Mouse (Mus musculus) cerebellum, postnatal 4 days (tissue): ENCODE results near the gene Adra2c.
A peak's percentile ranks its signal among the peaks of the same experiment; 100 is the strongest.

Experiments used
- DNase-seq, 2 experiments: peaks; one replicate each; pipeline ENCODE4 v3.0.0; 2022; ENCODE audit warnings: low spot score in 2 of 2, mixed read lengths in 1 of 2

Adra2c gene

DNA sequence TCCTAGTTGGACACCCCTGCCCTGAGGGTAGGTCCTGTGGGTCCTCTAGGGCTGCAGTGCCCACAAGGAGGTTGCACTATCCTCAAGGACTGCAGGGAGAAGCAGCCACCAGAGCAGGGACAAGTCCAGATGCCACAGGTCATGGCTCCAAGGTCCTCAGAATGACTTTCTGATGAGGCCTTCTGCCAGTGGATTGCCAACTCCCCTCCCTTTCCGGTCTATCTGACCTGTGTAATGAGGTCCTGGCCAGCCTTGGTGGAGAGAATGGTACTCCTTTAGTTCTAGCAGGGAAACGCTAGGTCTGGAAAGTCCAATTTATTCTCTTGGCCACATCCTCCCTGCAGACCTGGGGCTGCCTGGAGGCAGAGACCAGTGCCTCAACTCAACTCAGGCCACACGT is at the start of gene Adra2c:
TSS of gene Adra2c (plus strand) at position 301 of the 400 bp plus-strand sequence.
- DNase-seq, result no peak

DNA sequence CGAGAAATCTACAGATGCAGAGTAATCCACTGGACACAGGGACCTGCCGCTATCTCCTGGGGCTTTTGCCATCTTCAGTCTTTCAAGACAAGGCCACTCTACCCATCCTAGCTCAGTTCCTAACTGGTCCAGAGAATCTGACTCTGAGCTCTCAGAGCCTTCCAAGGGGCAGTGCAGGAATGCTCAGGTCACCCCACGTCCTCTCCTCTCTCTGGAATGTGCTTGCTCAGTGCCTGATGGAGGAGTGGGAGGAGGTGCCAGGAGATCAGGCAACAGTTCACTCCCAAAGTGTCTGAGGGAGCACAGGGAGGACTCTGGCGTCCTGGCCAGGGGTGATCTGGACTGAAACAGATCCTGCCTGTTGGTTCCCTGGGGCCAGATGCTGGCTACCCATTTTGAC is 45.0 kb upstream of the Adra2c start:
- no peak for DNase-seq

DNA sequence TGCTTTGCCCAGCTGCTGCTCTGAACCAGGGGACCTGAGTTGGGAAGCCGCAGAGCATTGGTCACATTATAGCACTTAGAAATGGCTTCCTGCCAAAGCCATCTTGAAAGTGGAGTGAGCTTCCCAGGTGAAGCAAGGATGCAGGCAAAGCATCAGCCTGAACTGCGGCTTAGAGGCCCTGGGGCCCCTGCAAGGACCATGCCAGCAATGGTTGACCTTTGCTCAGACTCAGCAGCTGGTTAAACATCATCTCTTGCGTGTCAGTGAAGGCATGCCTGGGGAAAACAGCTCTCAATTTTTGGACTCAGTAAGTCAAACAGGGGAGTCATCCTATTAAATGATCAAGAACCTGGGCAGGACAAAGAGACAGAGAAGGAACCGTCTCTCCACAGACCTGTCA is 40.4 kb upstream of the Adra2c start:
- DNase-seq, result no peak

DNA sequence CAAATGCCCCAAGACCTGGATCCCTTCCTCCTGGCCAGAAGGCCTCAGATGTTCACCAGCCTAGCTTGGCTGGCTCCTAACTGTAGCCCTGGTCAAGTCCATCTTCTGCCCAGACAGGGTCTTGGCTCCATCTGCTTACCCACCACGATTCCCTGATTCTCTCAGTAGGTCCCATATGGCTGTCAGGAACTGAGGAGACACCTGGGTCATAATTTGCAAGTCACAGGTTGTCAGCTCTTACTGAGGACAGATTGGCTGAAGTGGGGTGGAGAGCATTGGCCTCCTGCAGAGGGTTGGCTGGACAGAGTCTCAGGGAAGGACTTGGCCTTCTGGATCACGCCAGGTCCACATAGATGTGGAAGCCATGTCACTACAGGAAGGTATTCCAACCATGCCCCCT is 39.5 kb upstream of the Adra2c start:
- DNase-seq, result no peak

DNA sequence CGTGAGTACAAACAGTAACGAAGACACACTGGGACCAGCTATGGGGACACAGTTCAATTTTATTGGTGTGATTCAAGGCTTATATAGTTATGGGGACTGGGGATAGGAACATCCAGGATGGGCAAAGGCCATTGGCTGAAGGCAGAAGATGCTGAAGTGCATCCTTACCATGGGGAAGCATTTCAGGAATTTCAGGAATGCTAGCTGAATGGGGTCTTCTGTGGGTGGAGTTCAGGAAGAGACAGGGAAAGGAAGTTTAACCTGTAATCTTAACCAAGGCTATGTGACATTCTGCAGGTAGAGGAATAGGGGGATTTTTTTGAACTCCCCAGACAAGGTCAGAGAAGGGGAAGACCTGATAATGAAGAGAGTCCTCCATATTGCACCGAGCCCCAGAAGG is 36.6 kb upstream of the Adra2c start:
- DNase-seq, result no peak

DNA sequence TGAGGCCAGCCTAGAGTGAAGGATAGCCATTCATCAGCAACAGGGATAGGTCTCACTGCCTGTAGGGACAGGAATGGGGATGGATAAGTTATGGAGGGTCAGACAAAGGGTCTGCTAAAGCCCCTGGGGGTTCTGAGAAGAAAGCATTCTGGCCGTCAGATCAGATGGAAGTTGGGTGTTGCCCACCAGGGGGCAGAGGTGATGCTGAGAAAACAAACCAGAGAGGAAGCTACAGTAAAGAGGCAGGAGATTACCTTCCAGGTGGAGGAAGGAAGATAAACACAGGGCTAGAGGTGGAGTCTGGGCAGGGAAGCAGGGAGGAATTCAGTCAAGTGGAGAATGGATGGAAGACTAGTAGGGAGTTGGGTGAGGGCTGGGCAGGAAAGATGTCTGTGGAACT is 33.9 kb upstream of the Adra2c start:
- no peak for DNase-seq

DNA sequence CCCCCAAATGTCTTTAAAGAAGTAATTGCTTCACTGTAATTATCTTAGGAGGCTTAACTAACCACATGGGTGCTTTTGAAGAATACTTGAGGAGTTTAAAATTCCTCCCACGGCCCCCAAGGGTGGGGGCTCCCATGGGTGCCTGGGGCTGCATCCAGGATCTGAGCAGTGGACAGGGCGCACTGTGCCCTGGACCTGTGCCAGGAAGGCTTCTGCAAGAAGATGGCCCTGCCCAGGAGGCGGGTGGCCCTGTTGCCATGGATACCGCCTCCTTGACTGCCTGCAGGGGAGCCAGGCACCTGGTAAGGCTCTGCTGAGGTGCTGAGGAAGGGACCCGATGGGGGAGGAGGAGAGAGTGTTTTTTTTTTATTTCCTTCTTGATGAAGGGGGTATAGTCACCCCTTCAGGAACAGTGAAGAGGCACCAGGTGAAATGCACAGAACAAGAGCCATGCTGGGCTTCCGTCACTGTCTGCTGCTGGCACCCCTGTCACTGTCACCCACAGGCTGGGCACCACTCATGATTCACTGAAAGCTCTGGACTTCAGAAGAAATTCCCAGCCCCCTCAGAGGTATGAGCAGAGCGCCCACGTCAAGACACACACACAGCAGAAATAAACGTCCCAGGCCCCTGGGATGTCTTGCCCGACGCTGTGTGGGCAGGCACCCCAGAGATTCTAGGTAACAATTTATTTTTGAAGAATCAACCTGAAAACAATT is 32.4 kb upstream of the Adra2c start:
- peak in 1 of 2 experiments; percentile 42 for DNase-seq

DNA sequence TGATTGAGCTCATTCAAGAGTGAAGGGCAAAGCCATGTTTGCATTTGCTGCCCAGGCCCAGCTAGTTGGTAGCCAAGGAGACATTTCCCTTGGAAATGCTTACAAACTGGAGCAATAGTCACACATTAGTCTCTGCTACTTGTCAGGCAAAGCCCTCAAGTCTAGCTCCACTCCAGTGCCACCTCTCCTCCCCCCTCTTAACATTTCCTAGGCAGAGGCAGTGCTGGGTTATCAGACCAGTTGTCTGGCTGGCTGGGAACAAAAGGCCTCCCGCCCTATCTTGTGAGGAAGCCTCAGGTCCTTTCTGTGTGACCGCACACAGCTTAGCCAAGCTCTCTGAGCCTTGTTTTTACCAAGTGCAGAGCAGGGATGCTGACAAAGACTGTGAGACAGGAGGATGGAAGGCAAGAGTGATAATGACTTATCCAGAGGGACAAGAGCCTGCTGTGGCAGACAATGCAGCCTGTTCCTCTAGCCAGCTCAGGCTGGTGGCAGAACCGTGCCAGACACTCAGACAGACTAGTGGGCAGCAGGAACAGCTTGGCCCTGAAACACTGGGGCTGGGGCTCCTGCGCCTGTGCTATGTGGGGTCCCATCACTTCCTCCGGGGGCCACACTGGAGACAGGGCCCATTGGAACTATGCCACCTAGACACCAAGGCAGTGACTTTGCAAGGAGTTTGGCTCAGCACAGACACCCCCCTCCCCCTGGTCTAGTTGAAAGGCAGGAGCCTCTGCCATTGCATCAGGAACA is 23.0 kb upstream of the Adra2c start:
- peak in 1 of 2 experiments; percentile 32 for DNase-seq

DNA sequence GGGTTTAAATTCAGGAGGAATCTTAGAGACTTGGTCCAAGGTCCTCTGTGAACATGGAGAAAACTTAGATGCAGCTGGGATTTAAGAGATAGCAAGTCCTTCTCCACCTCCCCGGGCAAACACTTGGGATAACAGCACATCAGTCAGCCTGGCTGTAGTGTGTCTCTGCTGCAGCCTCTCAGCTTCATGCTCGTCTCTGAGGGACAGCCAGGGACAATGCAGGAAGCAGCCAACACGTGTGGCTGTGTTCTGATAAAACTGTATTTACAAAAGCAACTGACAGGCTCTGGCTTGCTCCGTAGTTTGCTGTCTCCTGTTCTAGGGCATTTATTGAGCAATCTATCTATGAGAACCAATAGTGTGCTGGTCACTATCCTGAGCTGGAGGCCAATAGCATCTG is 14.4 kb upstream of the Adra2c start:
- no peak for DNase-seq

DNA sequence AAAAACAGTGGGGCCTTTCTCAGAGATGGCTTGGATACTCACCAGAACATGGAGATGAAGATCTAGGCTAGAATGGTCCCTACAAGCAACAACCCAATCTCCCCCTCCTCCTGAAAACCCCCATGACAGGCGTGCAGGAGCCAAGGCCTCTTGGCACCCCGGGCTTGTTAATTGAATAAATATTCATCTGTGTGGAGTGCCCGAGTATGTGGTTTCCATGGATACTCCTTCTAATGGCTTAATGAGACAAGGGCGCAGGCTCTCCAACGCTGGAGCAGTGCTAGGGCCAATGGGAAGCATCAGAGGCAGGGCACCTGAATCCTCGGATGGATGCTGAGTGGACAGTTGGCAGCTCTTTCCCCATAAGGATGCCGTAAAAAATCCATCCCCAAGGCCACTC is 10.6 kb upstream of the Adra2c start:
- DNase-seq, result no peak

DNA sequence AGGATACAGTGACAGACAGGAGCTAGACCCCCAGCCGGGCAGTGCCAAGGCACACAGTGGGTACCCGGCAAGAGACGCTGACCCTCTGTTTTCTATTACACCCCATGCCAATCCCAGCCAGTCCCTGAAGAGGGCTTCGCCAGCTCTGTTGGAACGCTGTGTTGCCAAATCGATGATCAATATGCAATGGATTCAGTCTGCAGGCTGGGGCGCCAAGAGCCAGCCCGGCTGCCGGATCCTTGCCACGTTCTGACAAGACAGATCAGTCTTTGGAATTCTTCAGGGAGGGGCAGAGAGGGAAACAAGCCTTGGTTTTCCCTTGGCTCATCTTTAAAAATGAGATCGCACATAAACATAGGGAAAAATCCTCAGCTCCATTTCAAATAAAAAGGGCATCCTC is 2.8 kb upstream of the Adra2c start:
- DNase-seq, result no peak

DNA sequence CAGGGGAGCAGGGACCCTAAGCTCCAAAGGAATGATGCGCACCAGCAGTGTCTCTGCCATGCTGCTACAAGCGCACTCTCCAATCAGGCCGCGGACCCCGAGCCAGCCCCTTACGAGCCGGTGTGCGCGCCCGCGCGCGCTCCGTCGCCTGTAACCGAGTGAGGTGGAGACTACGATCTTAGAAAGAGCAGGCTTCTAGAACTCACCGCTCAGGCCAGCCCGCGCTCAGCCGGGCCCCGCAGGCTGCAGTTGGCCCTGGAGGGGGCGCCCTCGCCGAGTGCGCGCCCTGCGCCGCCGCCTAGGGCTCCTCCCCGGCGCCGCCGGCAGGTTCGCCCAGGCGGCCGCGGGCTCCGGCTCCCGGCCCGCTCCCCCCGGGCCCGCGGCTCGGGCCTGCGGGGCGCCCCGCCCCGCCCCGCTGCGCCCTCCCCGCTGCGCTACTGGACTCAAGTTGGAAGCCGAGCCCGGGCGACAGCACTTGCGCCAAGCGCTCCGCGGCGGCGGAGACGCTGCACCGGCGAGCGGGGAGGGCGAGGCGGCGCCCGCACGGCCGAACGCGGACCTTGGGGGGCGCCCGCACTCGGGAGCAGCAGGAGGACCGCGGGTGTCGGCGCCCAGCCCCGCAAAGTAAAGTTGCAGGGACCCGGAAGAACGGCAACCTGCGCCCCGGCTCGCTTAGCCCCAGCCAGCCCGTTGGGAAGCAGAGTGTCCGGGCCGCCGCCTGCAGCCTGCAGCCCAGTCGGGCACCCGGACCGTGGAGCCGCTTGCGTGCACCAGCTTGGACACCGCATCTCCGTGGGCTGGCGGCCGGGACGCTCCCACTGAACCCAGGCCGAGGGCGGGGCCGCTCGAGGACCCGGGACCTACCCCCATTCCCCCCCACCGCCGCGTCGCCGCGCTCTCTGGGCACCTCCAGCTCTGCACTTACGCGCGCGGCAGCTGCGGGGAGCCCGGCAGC is 899 bp downstream of the Adra2c start:
- DNase-seq, result peak; percentile 39 to 69

DNA sequence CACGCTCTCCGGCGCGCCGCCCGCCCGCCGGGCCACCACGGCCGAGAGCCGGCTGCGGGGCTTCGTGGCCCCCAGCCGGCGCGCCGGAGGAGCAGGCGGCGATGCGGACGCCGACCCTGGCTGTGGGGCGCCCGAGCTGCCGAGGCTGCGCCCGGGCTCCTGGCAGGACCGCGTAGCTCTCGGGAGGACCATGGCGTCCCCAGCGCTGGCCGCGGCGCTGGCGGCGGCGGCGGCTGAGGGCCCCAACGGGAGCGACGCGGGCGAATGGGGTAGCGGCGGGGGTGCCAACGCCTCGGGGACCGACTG is 1.5 kb downstream of the Adra2c start:
- no peak for DNase-seq

DNA sequence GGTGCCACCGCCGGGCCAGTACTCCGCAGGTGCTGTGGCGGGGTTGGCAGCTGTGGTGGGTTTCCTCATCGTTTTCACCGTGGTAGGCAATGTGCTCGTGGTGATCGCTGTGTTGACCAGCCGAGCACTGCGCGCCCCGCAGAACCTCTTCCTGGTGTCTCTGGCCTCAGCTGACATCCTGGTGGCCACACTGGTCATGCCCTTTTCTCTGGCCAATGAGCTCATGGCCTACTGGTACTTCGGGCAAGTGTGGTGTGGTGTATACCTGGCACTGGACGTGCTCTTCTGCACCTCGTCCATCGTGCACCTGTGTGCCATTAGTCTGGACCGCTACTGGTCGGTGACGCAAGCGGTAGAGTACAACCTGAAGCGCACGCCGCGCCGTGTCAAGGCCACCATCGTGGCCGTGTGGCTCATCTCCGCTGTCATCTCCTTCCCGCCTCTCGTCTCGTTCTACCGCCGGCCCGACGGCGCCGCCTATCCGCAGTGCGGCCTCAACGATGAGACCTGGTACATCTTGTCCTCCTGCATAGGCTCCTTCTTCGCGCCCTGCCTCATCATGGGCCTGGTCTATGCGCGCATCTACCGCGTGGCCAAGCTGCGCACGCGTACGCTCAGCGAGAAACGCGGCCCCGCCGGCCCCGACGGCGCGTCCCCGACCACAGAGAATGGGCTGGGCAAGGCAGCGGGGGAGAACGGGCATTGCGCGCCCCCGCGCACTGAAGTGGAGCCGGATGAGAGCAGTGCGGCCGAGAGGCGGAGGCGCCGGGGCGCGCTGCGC is 2.1 kb downstream of the Adra2c start:
- DNase-seq, result peak in 1 of 2 experiments; percentile 54

DNA sequence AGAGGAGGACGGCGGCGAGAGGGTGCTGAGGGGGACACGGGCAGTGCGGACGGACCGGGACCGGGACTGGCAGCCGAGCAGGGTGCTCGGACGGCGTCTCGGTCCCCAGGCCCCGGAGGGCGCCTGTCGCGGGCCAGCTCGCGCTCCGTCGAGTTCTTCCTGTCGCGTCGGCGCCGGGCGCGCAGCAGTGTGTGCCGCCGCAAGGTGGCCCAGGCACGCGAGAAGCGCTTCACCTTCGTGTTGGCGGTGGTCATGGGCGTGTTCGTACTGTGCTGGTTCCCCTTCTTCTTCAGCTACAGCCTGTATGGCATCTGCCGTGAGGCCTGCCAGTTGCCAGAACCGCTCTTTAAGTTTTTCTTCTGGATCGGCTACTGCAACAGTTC is 2.7 kb downstream of the Adra2c start:
- peak in 1 of 2 experiments; percentile 25 for DNase-seq

DNA sequence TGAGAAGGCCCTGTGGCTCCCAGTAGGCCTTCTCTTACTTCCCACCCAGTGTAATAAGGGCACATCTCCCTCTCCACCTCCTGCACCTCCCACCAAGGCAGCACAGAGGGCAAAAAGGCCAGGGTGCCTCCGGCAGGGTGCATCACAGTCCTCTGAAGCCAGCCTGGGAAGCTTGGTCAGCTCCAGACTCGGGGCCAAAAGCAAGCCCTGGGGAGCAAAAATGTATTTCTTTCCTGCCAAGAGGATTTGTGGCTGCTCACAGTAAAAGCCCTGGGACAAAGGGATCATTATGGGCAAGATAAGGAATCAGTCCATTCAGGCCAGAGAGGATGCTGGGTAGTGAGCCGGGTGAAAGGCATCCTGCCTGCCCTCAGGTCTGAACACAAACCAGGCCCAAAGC is 7.2 kb downstream of the Adra2c start:
- DNase-seq, result no peak

DNA sequence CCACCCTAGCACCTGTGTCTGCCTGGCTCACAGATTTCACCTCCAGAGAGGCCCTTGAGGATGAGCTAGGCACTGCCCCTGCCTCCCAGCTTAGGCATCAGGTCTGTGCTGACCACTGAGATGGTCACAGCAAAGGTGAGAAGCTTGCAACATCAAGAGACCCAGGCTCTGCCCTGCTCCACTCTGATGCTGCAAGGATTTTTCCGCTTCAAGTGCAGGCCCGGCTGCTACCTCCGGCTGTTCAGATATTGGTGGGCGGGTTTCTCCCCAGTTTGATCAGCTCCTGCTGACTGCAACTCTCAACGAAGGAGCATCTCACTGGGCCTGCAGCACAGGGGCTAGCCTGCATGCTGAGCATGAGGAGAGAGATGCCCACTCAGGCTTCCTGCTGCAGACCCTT is 8.1 kb downstream of the Adra2c start:
- DNase-seq, result no peak

DNA sequence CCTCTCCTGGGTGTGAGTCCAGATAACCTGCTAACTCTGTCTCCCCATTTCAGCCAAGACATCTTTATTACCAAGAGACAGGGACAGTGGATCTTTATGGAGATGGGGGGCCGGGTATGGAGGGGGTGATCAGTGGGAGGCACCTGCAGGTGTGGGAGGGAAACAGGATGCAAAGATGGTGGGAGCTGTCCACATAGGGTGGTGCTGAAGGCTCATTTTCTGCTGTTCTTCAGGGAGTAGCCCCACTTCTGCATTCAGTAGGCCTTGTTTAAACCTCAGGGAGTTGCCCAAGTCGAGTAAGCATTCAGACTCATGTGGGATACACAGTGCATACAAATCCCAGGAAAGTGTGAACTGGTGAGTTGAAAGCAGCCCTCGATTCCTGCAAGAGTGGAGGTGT is 21.5 kb downstream of the Adra2c start:
- DNase-seq, result no peak

DNA sequence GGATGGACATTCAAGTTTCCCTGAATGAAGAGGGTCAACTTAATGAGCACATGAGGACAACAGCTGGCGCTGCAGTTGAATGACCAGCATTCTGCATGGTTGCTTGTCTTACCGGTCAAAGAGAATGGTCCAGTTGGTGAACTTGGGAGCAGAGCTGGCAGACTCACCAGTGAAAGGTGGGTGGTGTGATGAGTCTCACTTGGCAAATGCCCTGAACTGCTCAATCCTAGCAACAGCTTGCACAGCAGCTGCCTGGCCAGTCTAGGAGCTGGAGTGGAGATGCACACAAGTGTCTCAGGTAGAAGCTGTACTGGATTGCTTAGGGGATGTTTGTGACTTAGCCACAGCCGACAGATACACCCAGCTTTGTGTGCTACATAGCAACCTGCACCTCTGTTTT is 26.1 kb downstream of the Adra2c start:
- no peak for DNase-seq

DNA sequence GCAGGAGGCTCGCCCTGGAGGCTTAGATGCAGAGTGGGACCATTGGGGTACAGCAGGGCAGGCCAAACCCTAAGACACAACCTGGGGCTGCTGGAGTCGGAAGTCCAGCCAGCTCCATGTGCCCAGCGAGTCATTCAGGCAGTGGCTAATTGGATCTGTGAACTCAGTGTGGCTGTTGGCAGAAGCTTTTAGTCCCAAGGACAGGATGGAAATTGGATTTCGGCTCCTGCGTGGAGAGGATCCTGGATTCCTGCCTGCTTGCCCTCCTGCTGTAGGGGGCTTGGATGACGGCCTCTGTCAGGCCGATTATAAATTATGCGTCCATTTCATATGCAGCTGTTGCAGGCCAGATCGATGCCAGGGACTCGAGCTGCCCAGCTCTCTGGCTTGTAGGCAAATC is 27.2 kb downstream of the Adra2c start:
- peak in 1 of 2 experiments; percentile 82 for DNase-seq

DNA sequence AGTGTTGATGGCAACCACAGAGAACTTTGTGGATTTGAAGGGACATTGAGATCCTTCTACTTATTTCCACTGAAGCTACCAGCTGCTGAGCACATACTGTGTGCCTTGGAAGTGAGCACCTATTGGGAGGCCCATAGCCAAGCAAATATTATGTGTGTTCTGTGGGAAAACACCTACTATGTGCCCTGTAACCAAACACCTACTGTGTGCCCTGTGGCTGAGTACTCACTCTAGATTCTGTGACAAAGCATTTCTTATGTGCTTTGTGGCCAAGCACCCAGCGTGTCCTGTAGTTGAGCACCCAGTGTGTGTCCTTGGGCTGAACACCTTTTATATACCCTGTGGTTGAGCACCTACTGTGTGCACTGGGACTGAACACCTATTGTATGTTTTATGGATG is 28.6 kb downstream of the Adra2c start:
- DNase-seq, result no peak

DNA sequence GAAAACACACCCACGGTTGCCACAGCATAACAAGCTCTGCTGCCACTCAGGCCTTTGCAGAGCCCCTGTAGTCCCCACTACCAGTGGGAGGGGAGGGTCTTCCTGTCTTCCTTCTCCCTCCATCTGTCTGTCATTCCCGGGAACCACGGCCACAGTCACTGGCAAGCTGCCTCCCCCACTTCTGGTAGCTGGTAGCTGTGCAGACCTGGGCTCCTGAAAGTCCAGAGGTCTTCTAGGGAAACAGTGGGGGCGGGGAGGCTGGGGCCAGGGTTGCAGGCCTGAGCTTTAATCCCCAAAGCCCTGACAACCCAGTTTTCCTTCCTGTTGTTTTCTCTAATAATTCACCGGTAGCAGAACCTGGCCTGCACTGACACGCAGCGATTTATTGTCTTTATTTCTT is 31.7 kb downstream of the Adra2c start:
- DNase-seq, result no peak
